Mouse (Mus musculus) midbrain, embryonic 15.5 days (tissue): Measurements from ENCODE around the gene Rabgef1. TPM values are rescaled to one million over a fixed set of nuclear protein-coding genes. Genes with fewer than 3 reads are reported as not detected.
A peak's percentile ranks its signal among the peaks of the same experiment; 100 is the strongest.

Experiments used
- ATAC-seq: fragments of 200-750 bp; cut with Nextera tagmentation; replicated peaks from 2 replicates; pipeline ENCODE4 v1.8.0; 2017; ENCODE audit warnings: moderate TSS enrichment
- H3K27ac ChIP-seq: fragments of 300-500 bp; sonication (generic); 2 replicates; pipeline ENCODE4 v1.5.1; 2015; ENCODE audit warnings: mild to moderate bottlenecking, inconsistent platforms
- H3K27me3 ChIP-seq: fragments of 300-500 bp; sonication (generic); replicated peaks from 2 replicates; pipeline ENCODE4 v1.6.1; 2015; ENCODE audit warnings: inconsistent platforms
- H3K36me3 ChIP-seq: fragments of 300-500 bp; sonication (generic); replicated peaks from 2 replicates; pipeline ENCODE4 v1.6.1; 2015; ENCODE audit warnings: inconsistent platforms
- H3K4me1 ChIP-seq: fragments of 300-500 bp; sonication (generic); 2 replicates; pipeline ENCODE4 v1.6.1; 2015; ENCODE audit warnings: inconsistent platforms
- H3K4me2 ChIP-seq: fragments of 300-500 bp; sonication (generic); 2 replicates; pipeline ENCODE4 v1.6.1; 2015; ENCODE audit warnings: inconsistent platforms, mild to moderate bottlenecking, moderate library complexity
- H3K4me3 ChIP-seq: fragments of 300-500 bp; sonication (generic); 2 replicates; pipeline ENCODE4 v1.5.1; 2015; ENCODE audit warnings: mild to moderate bottlenecking, inconsistent platforms
- H3K9ac ChIP-seq: fragments of 300-500 bp; sonication (generic); 2 replicates; pipeline ENCODE4 v1.6.1; 2015; ENCODE audit warnings: mild to moderate bottlenecking, inconsistent platforms
- H3K9me3 ChIP-seq: fragments of 300-500 bp; sonication (generic); 2 replicates; pipeline ENCODE4 v1.6.1; 2016; ENCODE audit warnings: inconsistent platforms
- whole genome bisulfite sequencing: fragments of 180-500 bp; shearing (Covaris S2); methylation state at CpG from one replicate; pipeline ENCODE4 v1.1.7; 2015; ENCODE audit warnings: mixed read lengths; 5-methylcytosine and 5-hydroxymethylcytosine counted together
- polyA plus RNA-seq: library from polyadenylated mRNA; unstranded; fragments of >200 nt; fragmentation: Nextera tagmentation; extraction: Ambion mirVana; gene quantifications from 2 replicates; pipeline ENCODE4 v1.2.1, GENCODE M21; 2015

The Rabgef1 gene
- polyA plus RNA-seq, result 41.1 and 46.4 TPM in 2 replicates

- H3K4me2 ChIP-seq, result peak within 1 kb of the TSS; percentile 76
- peak within 1 kb of the TSS; percentile 88 for H3K27ac ChIP-seq
- 0% methylated on average over 55 of the region's 62 CpGs for WGBS
- H3K9ac ChIP-seq, result peak within 1 kb of the TSS; percentile 80
- H3K36me3 ChIP-seq, result no peaks in the 10 kb centered on the region
- peak; percentile 95 for ATAC-seq
- no peaks in the 10 kb centered on the region for H3K27me3 ChIP-seq
- H3K4me1 ChIP-seq, result peaks cover 27% of the 10 kb centered on the region
- H3K9me3 ChIP-seq, result no peaks in the 10 kb centered on the region
- H3K4me3 ChIP-seq, result peak within 1 kb of the TSS; percentile 94
These were observed at the start of gene Rabgef1 for GRCm38 (mm10) chr5:130171423-130171954. Rabgef1 (plus strand) TSS chr5:130171798.

DNA sequence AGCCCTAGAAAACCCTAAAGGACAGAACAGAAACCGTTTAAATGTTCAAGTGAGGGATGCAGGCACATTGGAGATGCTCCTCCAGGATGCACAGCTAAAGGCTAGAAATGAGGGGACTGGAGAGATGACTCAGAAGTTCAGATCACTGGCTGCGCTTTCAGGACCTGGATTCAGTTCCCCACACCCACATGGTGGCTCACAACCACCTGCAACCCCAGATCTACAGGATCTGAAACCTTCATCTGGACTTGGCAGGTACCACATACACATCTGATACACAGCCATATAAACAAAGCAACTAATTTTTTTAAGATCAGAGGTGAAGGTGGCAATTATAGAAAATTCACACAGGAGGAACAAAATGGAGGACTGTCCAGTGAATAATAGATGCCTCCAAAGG, 49.2 kb upstream of the Rabgef1 start:
- Histone ChIP-seq H3K27me3 (no peaks in the 10 kb centered on the region), H3K27ac (no peak overlapping the region), H3K4me3 (no peak overlapping the region), H3K36me3 (no peaks in the 10 kb centered on the region), H3K4me2 (no peak overlapping the region), H3K9ac (no peak overlapping the region), H3K4me1 (no peaks in the 10 kb centered on the region), H3K9me3 (no peaks in the 10 kb centered on the region)
- ATAC-seq, result no peak
- WGBS, result 98% methylated on average over 2 of the region's 2 CpGs

DNA sequence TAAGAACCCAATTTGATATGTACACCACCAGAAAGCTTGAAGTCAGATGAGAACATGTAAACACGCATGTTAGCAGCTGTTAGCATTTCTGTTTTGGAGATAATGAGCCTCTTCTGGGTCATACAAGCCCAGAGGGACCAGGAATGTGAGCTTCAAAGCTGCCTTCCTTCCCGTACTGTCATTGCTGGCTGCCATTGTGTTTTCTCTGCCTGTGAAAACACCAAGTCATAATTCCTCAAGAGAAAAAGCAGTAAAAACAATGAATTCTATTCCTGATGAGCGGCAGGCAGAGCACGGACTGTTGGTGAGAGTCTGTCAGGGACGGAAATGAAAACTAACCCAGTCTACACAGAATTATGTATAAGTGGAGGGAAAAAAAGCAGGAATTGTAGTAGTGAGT, 47.3 kb upstream of the Rabgef1 start:
- H3K27ac ChIP-seq, result peak overlapping the region; percentile 63; the same call in 1 of the 2 replicates
- no peaks in the 10 kb centered on the region for H3K36me3 ChIP-seq
- no peaks in the 10 kb centered on the region for H3K27me3 ChIP-seq
- no peaks in the 10 kb centered on the region for H3K4me1 ChIP-seq
- H3K9ac ChIP-seq, result no peak overlapping the region
- H3K9me3 ChIP-seq, result no peaks in the 10 kb centered on the region
- ATAC-seq, result no peak
- no peak overlapping the region for H3K4me3 ChIP-seq
- WGBS, result 58% methylated on average over 5 of the region's 5 CpGs
- H3K4me2 ChIP-seq, result no peak overlapping the region

DNA sequence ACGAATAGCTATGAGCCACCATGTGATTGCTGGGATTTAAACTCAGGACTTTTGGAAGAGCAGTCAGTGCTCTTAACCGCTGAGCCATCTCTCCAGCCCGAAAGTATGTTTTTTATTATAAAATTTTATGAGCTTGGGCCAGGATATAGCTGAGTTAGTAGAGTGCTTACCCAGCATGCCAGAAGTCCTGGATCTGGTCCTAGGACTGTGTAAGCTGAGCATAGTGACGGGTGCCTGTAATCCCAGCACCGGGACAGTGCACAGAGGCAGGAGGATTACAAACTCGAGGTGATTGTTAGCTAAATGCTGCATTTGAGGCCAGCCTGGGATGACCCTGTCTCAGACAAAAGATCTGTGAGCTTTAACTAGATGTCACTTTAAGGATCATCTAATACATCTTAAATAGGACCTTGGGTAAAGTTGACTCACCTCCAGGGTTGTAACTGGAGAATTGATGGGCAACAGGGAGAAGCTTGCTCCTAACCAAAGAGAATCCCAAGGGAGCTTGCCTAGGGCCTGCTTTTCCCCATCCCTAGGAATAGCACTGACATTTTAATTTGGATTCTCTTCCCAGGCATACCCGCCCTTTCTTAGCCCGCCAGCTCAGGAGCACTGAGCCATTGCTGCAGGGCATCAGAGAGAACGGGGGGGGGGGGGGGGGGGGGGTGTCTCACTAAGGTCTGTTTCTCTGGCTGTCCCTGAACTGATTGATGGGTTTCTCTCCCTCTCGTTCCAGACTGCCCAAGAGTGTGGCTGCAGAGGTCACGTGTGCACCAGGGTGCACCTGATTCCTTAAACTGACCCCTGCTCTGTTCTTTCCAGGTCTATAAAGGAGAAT, 42.7 kb upstream of the Rabgef1 start:
- ATAC-seq, result no peak
- Histone ChIP-seq H3K4me2 (no peak overlapping the region), H3K9ac (no peak overlapping the region), H3K36me3 (no peaks in the 10 kb centered on the region), H3K4me3 (no peak overlapping the region), H3K27ac (no peak overlapping the region), H3K27me3 (no peaks in the 10 kb centered on the region), H3K4me1 (no peaks in the 10 kb centered on the region), H3K9me3 (no peaks in the 10 kb centered on the region)
- 66% methylated on average over 9 of the region's 11 CpGs for WGBS

- 88% methylated on average over 5 of the region's 5 CpGs for WGBS
- H3K9me3 ChIP-seq, result no peaks in the 10 kb centered on the region
- no peak for ATAC-seq
- no peak overlapping the region for H3K27ac ChIP-seq
- H3K36me3 ChIP-seq, result no peaks in the 10 kb centered on the region
- no peak overlapping the region for H3K4me2 ChIP-seq
- H3K27me3 ChIP-seq, result no peaks in the 10 kb centered on the region
- H3K9ac ChIP-seq, result no peak overlapping the region
- no peaks in the 10 kb centered on the region for H3K4me1 ChIP-seq
- no peak overlapping the region for H3K4me3 ChIP-seq
These were observed 42.1 kb upstream of the Rabgef1 start for GRCm38 (mm10) chr5:130129524-130129793.

- Histone ChIP-seq H3K27ac (no peak overlapping the region), H3K27me3 (no peaks in the 10 kb centered on the region), H3K4me2 (no peak overlapping the region), H3K9me3 (no peaks in the 10 kb centered on the region), H3K9ac (no peak overlapping the region), H3K4me3 (no peak overlapping the region), H3K36me3 (no peaks in the 10 kb centered on the region), H3K4me1 (no peaks in the 10 kb centered on the region)
- ATAC-seq, result no peak
- 92% methylated on average over 13 of the region's 13 CpGs for WGBS
These were observed 35.0 kb upstream of the Rabgef1 start for GRCm38 (mm10) chr5:130136597-130136996.

- Histone ChIP-seq H3K9ac (no peak overlapping the region), H3K4me1 (no peaks in the 10 kb centered on the region), H3K9me3 (no peaks in the 10 kb centered on the region), H3K27me3 (no peaks in the 10 kb centered on the region), H3K36me3 (no peaks in the 10 kb centered on the region), H3K4me2 (no peak overlapping the region), H3K27ac (no peak overlapping the region), H3K4me3 (no peak overlapping the region)
- no peak for ATAC-seq
- WGBS, result 27% methylated on average over 8 of the region's 8 CpGs
These were observed 32.2 kb upstream of the Rabgef1 start for GRCm38 (mm10) chr5:130139393-130139792.

- ATAC-seq, result no peak
- Histone ChIP-seq H3K27ac (no peak overlapping the region), H3K4me3 (no peak overlapping the region), H3K27me3 (no peaks in the 10 kb centered on the region), H3K4me1 (peaks cover 10% of the 10 kb centered on the region), H3K9ac (0 out of 2 replicates have a peak overlapping the region, but pooled peaks have one; percentile 3), H3K9me3 (no peaks in the 10 kb centered on the region), H3K4me2 (no peak overlapping the region), H3K36me3 (no peaks in the 10 kb centered on the region)
- WGBS, result 89% methylated on average over 5 of the region's 5 CpGs
These were observed 30.5 kb upstream of the Rabgef1 start for GRCm38 (mm10) chr5:130141138-130141537.

DNA sequence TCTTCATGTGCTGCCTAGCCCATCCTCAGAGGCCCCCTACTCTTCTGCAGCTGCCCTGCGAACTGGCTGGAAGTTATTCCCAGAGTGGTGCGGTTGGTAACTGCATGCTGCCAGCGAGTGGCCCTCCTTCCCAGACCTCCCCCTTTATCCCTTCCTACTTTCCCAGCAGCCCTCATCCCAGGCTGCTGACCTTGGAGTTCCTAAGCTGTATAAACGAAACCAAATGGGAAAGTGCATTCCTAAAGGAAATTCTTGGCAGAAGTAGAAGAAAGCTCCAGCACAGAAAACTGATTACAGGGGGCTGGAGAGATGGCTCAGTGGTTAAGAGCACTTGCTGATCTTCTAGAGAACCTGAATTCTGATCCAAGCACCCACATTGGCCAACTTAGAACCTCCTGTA, 29.6 kb upstream of the Rabgef1 start:
- no peak for ATAC-seq
- no peaks in the 10 kb centered on the region for H3K9me3 ChIP-seq
- no peaks in the 10 kb centered on the region for H3K27me3 ChIP-seq
- H3K4me3 ChIP-seq, result no peak overlapping the region
- WGBS, result 73% methylated on average over 4 of the region's 4 CpGs
- H3K36me3 ChIP-seq, result no peaks in the 10 kb centered on the region
- no peak overlapping the region for H3K27ac ChIP-seq
- no peak overlapping the region for H3K4me2 ChIP-seq
- H3K9ac ChIP-seq, result no peak overlapping the region
- peaks cover 12% of the 10 kb centered on the region for H3K4me1 ChIP-seq

GRCm38 (mm10) chr5:130143101-130143500, 28.5 kb upstream of the Rabgef1 start:
- no peak for ATAC-seq

DNA sequence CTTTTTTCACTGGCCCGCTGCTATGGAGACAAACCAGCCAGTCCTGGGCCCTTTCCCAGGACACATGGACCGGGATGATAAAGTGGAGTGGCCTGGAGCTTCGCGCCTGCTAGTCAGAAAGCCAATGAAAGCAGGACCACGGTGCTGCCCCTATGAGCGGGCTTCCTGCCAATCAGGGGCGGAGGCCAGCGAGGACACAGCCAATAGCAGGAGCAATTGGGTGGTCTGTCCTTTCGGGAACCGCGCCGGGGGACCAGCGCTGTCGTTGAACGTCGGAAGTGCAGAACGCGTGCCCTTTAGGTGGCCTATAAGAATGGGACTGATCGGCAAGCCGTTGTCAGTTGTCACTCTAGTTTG, 27.6 kb upstream of the Rabgef1 start:
- Histone ChIP-seq H3K27me3 (no peaks in the 10 kb centered on the region), H3K4me1 (peaks cover 12% of the 10 kb centered on the region), H3K4me3 (peak overlapping the region; percentile 71), H3K9me3 (no peaks in the 10 kb centered on the region), H3K9ac (peak overlapping the region; percentile 33; the same call in 1 of the 2 replicates), H3K4me2 (peak overlapping the region; percentile 75), H3K36me3 (peaks cover 7% of the 10 kb centered on the region; the same call in 1 of the 2 replicates), H3K27ac (peak overlapping the region; percentile 88)
- 2% methylated on average over 20 of the region's 20 CpGs for WGBS
- peak; percentile 75 for ATAC-seq

More at GRCm38 (mm10) chr5:130143101-130143500, 28.5 kb upstream of the Rabgef1 start:
- Histone ChIP-seq H3K4me2 (no peak overlapping the region), H3K4me3 (no peak overlapping the region), H3K4me1 (peaks cover 12% of the 10 kb centered on the region), H3K9me3 (no peaks in the 10 kb centered on the region), H3K27me3 (no peaks in the 10 kb centered on the region), H3K9ac (no peak overlapping the region), H3K27ac (no peak overlapping the region), H3K36me3 (no peaks in the 10 kb centered on the region)
- 90% methylated on average over 7 of the region's 7 CpGs for WGBS

- Histone ChIP-seq H3K4me3 (peak within 1 kb of the TSS; percentile 71), H3K27ac (peak within 1 kb of the TSS; percentile 88), H3K27me3 (no peaks in the 10 kb centered on the region), H3K9me3 (no peaks in the 10 kb centered on the region), H3K4me2 (peak within 1 kb of the TSS; percentile 75), H3K4me1 (peaks cover 12% of the 10 kb centered on the region), H3K36me3 (peaks cover 8% of the 10 kb centered on the region; the same call in 1 of the 2 replicates), H3K9ac (peak within 1 kb of the TSS; percentile 75)
- peak; percentile 97 for ATAC-seq
- WGBS, result under 1% methylated on average over 66 of the region's 66 CpGs
These were observed 27.0 kb upstream of the Rabgef1 start, which contains the start of gene Kctd7 for GRCm38 (mm10) chr5:130144334-130145312. Kctd7 (plus strand) TSS chr5:130144861.
